Mouse (Mus musculus) kidney, adult 2 months (tissue): Measurements from ENCODE around the gene Arhgap9. TPM values are rescaled to one million over a fixed set of nuclear protein-coding genes. Genes with fewer than 3 reads are reported as not detected.
A peak's percentile ranks its signal among the peaks of the same experiment; 100 is the strongest.

Source experiments
- DNase-seq: peaks from one replicate; pipeline ENCODE4 v3.0.0; 2021
- H3K27ac ChIP-seq: fragments of 200-500 bp; 2 replicates; pipeline ENCODE4 v1.5.1; 2012; ENCODE audit warnings: low read depth, low read length, control low read depth, inconsistent platforms; ENCODE audit not compliant: insufficient read depth
- H3K27me3 ChIP-seq: fragments of 200-500 bp; replicated peaks from 2 replicates; pipeline ENCODE4 v1.6.1; 2012; ENCODE audit warnings: mild to moderate bottlenecking, moderate library complexity, low read length, inconsistent platforms; ENCODE audit not compliant: control insufficient read depth, insufficient read depth
- H3K36me3 ChIP-seq: fragments of 200-500 bp; 2 replicates; pipeline ENCODE4 v1.6.1; 2012; ENCODE audit warnings: mild to moderate bottlenecking, moderate library complexity, low read length, inconsistent platforms; ENCODE audit not compliant: control insufficient read depth, insufficient read depth
- H3K4me1 ChIP-seq: fragments of 200-500 bp; 2 replicates; pipeline ENCODE4 v1.6.1; 2011; ENCODE audit warnings: low read length; ENCODE audit not compliant: control insufficient read depth, insufficient read depth
- H3K4me3 ChIP-seq: fragments of 200-500 bp; 2 replicates; pipeline ENCODE4 v1.5.1; 2011; ENCODE audit warnings: mild to moderate bottlenecking, low read depth, low read length, control low read depth; ENCODE audit not compliant: insufficient read depth
- CTCF ChIP-seq: fragments of 200-500 bp; conservative IDR thresholded peaks from 2 replicates; pipeline ENCODE4 v1.5.1; 2011; ENCODE audit warnings: low read depth, mild to moderate bottlenecking, control low read depth, low read length, moderate library complexity, mixed read lengths; ENCODE audit not compliant: insufficient read depth, insufficient read length
- POLR2A ChIP-seq: fragments of 200-500 bp; IDR thresholded peaks from one replicate; pipeline ENCODE4 v1.6.1; 2011; ENCODE audit warnings: low read depth, low read length, control low read depth
- WGBS: fragments of 180-500 bp; shearing (Covaris S2); methylation state at CpG from one replicate; pipeline ENCODE4 v1.1.7; 2018; 5-methylcytosine and 5-hydroxymethylcytosine counted together
- polyA plus RNA-seq: library from polyadenylated mRNA; depleted of rRNA; stranded (reverse); fragments of >200 nt; gene quantifications from 2 replicates; pipeline ENCODE4 v1.2.3, GENCODE M21; 2012

Arhgap9 gene
- polyA plus RNA-seq, 1 experiment = 6.0 TPM

DNA sequence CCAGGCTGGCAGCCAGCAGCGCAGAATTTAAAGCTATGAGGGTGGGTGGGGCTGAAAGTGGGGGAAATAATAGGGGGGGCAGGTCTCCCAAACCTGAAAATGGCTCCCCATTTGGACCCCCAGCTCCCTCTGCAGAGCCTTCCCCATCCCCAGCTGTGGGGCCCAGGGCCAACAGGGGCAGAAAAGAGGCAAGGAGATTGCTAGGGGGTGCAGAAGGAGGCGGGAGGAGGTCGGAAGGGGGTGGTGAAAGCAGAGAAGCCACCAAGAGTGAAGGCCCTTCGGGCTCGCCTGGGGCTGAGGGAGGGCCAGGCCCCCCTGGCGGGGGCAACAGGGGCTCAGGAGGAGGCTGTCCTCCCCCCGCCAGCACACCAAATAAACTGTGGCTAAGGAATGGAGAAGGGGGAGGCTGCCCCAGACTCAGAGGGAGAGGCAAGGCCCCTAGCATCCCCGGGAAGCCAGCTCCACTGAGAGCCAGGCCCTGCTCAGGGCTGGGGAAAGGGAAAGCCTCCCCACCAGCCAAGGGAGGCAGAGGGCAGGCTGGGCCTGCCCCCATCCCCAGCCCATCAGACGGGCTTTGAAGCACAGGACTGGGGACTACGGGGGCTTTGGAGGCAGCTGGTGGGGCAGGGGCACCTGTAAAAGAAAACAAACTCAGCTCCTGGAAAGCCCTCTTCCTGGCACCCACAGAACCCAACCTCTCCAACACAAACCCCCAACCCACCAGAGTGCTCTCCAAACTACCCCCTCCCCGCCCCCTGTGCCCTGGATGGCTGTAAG is 36.9 kb upstream of the Arhgap9 start:
- Histone ChIP-seq H3K27ac (no peak overlapping the region), H3K36me3 (peaks cover 3% of the 10 kb centered on the region), H3K27me3 (no peaks in the 10 kb centered on the region), H3K4me1 (peaks cover 19% of the 10 kb centered on the region), H3K4me3 (no peak overlapping the region)
- no peak for DNase-seq
- 82% methylated on average over 11 of the region's 11 CpGs for WGBS
- TF ChIP-seq POLR2A (no peak), CTCF (no peak)

DNA sequence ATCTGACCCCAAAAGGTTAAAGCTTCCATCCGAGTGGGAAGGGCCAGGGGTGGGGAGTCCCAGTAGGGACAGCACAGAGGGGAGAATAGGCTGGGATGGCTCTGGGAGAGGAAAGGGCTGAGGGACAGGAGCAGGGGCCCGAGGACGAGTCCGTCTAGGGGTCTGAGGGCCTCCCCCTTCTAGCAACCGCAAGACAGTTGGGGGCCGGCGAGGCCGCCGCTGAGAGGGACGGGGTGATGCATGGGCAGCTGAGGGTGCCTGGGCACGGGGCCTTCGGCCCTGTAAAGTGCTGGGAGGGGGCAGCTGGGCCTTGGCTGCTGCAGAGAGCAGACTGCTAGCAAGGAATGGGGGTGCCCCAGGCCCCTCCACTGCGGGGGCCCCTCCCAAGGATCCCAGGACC is 36.1 kb upstream of the Arhgap9 start:
- DNase-seq = no peak
- H3K27me3 ChIP-seq = no peaks in the 10 kb centered on the region
- H3K4me3 ChIP-seq = no peak overlapping the region
- peaks cover 19% of the 10 kb centered on the region for H3K4me1 ChIP-seq
- TF ChIP-seq CTCF (no peak), POLR2A (no peak)
- H3K36me3 ChIP-seq = peaks cover 3% of the 10 kb centered on the region
- no peak overlapping the region for H3K27ac ChIP-seq
- WGBS = 77% methylated on average over 13 of the region's 13 CpGs

GRCm38 (mm10) chr10:127286194-127286593 is 35.6 kb upstream of the Arhgap9 start:
- DNase-seq = no peak
- H3K27ac ChIP-seq = no peak overlapping the region
- H3K36me3 ChIP-seq = peaks cover 3% of the 10 kb centered on the region
- no peaks in the 10 kb centered on the region for H3K27me3 ChIP-seq
- 58% methylated on average over 7 of the region's 7 CpGs for WGBS
- H3K4me1 ChIP-seq = peaks cover 19% of the 10 kb centered on the region
- no peak for TF ChIP-seq CTCF
- no peak for TF ChIP-seq POLR2A
- H3K4me3 ChIP-seq = no peak overlapping the region

GRCm38 (mm10) chr10:127286730-127287129 is 35.0 kb upstream of the Arhgap9 start:
- TF ChIP-seq POLR2A = no peak
- no peak for TF ChIP-seq CTCF
- Histone ChIP-seq H3K27ac (no peak overlapping the region), H3K4me3 (no peak overlapping the region), H3K27me3 (no peaks in the 10 kb centered on the region), H3K4me1 (peaks cover 23% of the 10 kb centered on the region), H3K36me3 (peaks cover 3% of the 10 kb centered on the region)
- no peak for DNase-seq
- 50% methylated on average over 7 of the region's 7 CpGs for WGBS

DNA sequence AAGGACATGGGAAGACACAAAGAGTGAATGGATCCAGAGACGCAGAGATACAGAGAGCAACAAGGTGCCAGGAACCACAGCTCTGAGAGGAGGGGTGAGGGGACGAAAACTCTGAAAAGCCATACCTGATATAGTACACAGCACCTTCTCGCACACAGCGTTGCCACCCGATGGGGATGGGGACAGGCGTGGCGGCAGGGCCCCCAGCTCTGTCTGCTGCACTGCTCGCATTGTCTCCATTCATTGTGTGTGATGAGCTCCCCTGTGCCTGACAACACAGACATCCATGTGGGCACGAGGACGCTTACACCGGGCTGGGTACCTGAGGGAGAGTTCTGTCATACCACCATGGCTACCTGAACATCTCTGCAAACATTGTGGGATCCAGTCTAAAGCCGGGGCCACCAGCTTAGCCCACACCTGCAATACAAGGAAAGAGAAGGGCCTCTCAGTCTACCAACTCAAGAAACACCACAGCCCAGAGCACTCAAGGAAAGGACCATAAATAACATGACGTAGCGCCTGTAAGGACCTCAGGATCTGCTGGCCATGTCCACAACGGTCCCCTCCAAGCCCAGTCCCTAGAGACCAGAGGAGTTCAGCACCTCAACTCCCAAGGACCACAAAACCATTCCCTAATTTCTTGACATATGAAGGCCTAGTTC is 34.4 kb upstream of the Arhgap9 start:
- H3K36me3 ChIP-seq = peaks cover 3% of the 10 kb centered on the region
- peak overlapping the region; percentile 94 for H3K27ac ChIP-seq
- H3K4me3 ChIP-seq = peak overlapping the region; percentile 69
- no peak for DNase-seq
- peaks cover 23% of the 10 kb centered on the region for H3K4me1 ChIP-seq
- H3K27me3 ChIP-seq = no peaks in the 10 kb centered on the region
- 53% methylated on average over 15 of the region's 15 CpGs for WGBS
- no peak for TF ChIP-seq CTCF
- TF ChIP-seq POLR2A = no peak

DNA sequence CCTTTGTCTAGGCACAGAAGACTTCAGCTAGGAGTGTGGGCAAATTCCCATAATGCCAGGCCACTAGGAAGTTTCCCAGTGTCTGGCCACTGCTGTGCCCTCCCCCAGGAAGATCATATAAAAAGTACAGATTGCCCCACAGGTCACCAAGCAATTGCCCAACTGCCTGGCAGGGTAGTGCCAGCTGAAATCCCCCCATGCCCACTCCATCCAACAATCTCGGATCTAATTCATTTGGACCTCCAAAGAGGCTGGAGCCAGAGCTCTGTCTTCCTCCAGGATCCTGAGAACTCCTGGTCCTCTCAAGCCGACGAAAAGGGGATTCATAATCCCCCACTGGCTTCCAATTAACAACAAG is 33.8 kb upstream of the Arhgap9 start:
- no peak for DNase-seq
- WGBS = 0% methylated on average over 3 of the region's 3 CpGs
- peaks cover 3% of the 10 kb centered on the region for H3K36me3 ChIP-seq
- H3K27me3 ChIP-seq = no peaks in the 10 kb centered on the region
- H3K4me1 ChIP-seq = peaks cover 24% of the 10 kb centered on the region
- H3K27ac ChIP-seq = peak overlapping the region; percentile 94
- no peak for TF ChIP-seq CTCF
- no peak for TF ChIP-seq POLR2A
- peak overlapping the region; percentile 69 for H3K4me3 ChIP-seq

GRCm38 (mm10) chr10:127288328-127288799 is 33.4 kb upstream of the Arhgap9 start:
- peak; percentile 67 for DNase-seq
- peaks cover 1% of the 10 kb centered on the region; the same call in 1 of the 2 replicates for H3K36me3 ChIP-seq
- TF ChIP-seq POLR2A = peak; percentile 5
- TF ChIP-seq CTCF = no peak
- peaks cover 28% of the 10 kb centered on the region for H3K4me1 ChIP-seq
- peak overlapping the region; percentile 94 for H3K27ac ChIP-seq
- WGBS = 2% methylated on average over 21 of the region's 28 CpGs
- peak overlapping the region; percentile 69 for H3K4me3 ChIP-seq
- no peaks in the 10 kb centered on the region for H3K27me3 ChIP-seq
